Mouse (Mus musculus) limb, embryonic 15.5 days (tissue): ENCODE results near the gene Ubap1l. TPM values are rescaled to one million over a fixed set of nuclear protein-coding genes. Genes with fewer than 3 reads are reported as not detected.
"Not testable (repeated sequence)": the region's sequence is repeated elsewhere in the genome, so short reads cannot be mapped to it uniquely, and the experiment has no call there.

Experiments
- ATAC-seq: fragments of 200-750 bp; cut with Nextera tagmentation; 2 replicates; pipeline ENCODE4 v1.8.0; 2017; ENCODE audit warnings: low read depth, moderate TSS enrichment; ENCODE audit not compliant: insufficient number of reproducible peaks, low FRiP score, low TSS enrichment
- H3K27ac ChIP-seq: fragments of 300-500 bp; sonication (generic); 2 replicates; pipeline ENCODE4 v1.5.1; 2015; ENCODE audit warnings: moderate library complexity, mild to moderate bottlenecking, inconsistent platforms
- H3K27me3 ChIP-seq: fragments of 300-500 bp; sonication (generic); 2 replicates; pipeline ENCODE4 v1.6.1; 2015; ENCODE audit warnings: inconsistent platforms
- H3K36me3 ChIP-seq: fragments of 300-500 bp; sonication (generic); 2 replicates; pipeline ENCODE4 v1.6.1; 2015; ENCODE audit warnings: inconsistent platforms
- H3K4me1 ChIP-seq: fragments of 300-500 bp; sonication (generic); 2 replicates; pipeline ENCODE4 v1.6.1; 2015; ENCODE audit warnings: inconsistent platforms
- H3K4me2 ChIP-seq: fragments of 300-500 bp; sonication (generic); 2 replicates; pipeline ENCODE4 v1.6.1; 2015; ENCODE audit warnings: mild to moderate bottlenecking, inconsistent platforms
- H3K4me3 ChIP-seq: fragments of 300-500 bp; sonication (generic); 2 replicates; pipeline ENCODE4 v1.5.1; 2015; ENCODE audit warnings: mild to moderate bottlenecking, inconsistent platforms
- H3K9ac ChIP-seq: fragments of 300-500 bp; sonication (generic); 2 replicates; pipeline ENCODE4 v1.6.1; 2015; ENCODE audit warnings: inconsistent platforms
- H3K9me3 ChIP-seq: fragments of 300-500 bp; sonication (generic); 2 replicates; pipeline ENCODE4 v1.6.1; 2016; ENCODE audit warnings: inconsistent platforms
- WGBS: fragments of 180-500 bp; shearing (Covaris S2); methylation state at CpG from one replicate; pipeline ENCODE4 v1.1.7; 2015; 5-methylcytosine and 5-hydroxymethylcytosine counted together
- polyA plus RNA-seq: library from polyadenylated mRNA; unstranded; fragments of >200 nt; fragmentation: Nextera tagmentation; extraction: Ambion mirVana; gene quantifications from 2 replicates; pipeline ENCODE4 v1.2.1, GENCODE M21; 2015

Ubap1l gene
- polyA plus RNA-seq = 0.14 and 0.16 TPM in 2 replicates

DNA sequence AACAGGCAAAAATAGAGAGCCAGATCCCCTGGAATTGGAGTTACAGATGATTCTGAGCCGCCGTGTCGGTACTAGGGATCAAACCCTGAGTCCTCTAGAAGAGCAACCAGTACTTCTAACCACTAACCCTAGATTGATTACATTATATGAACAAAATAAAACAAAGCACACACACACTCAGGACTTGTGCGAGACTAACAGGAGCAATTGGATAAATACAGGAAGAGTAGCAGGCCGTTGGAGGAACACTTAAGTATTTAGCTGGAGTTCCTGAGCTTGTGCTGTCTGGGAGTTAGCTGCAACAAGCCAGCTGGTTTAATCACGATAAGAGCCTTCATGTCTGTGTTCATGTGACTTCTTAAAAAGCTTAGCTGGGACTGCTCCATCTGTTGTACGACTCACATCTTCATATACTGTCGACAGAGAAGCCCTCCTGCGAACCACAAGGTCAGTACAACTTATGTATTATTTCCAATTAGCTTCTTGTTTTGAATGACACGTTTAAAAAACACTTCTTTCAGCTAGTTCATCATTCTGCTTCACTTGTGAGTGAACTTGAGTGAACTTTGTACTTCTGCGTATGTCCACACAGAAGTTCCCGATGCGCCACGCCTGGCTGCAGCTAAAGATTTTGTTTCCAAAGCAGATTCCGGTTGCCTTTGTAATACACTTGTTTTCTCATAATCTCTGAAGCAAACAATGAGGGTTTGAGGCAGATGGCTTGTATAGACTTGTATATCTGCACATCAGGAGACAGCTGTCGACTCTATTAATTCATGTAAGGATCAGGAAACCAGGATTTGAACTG lies at the start of gene Ubap1l:
TSS of gene Ubap1l (plus strand) at position 401 of the 808 bp plus-strand sequence.
- no peak within 1 kb of the TSS for H3K27ac ChIP-seq
- H3K4me2 ChIP-seq = no peak within 1 kb of the TSS

DNA sequence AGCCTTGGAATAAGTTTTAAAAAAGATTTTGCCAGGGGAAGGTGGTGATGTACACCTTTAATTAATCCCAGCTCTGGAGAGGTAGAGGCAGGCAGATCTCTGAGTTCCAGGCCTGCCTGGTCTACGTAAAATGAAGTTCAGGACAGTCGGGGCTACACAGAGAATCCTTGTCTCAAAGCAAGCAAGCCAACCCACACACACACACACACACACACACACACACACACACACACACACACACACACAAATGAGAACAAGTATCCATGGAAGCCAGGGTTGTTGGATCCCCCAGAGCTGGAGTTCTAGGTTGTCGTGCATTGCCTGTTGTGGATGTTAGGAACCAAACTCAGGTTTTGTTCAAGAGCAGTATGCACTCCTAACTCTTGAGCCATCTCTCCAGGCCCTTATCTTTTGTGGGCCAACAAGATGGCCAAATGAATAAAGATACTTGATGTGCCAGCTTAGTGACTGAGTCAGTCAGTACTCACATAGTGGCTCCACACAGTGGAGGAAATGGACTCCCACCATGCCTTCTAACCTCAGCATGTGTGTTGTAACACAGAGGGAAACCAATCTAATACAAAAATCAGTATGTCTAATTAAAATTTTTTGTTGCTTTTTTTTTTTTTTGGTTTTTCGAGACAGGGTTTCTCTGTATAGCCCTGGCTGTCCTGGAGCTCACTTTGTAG lies 48.0 kb upstream of the Ubap1l start:
- no peaks in the 10 kb centered on the region for H3K4me1 ChIP-seq

More for the DNA sequence above, at the start of gene Ubap1l:
- H3K4me1 ChIP-seq = no peaks in the 10 kb centered on the region
- no peak within 1 kb of the TSS for H3K9ac ChIP-seq
- 89% methylated on average over 16 of the region's 16 CpGs for WGBS
- H3K36me3 ChIP-seq = peaks cover 70% of the 10 kb centered on the region
- no peak for ATAC-seq
- H3K9me3 ChIP-seq = no peaks in the 10 kb centered on the region
- no peaks in the 10 kb centered on the region for H3K27me3 ChIP-seq
- no peak within 1 kb of the TSS for H3K4me3 ChIP-seq

GRCm38 (mm10) chr9:65313846-65314245 lies 47.0 kb upstream of the Ubap1l start:
- Histone ChIP-seq H3K27ac (no peak overlapping the region), H3K27me3 (no peaks in the 10 kb centered on the region), H3K4me2 (no peak overlapping the region), H3K4me1 (no peaks in the 10 kb centered on the region), H3K9me3 (no peaks in the 10 kb centered on the region), H3K9ac (no peak overlapping the region), H3K4me3 (no peak overlapping the region), H3K36me3 (peaks cover 67% of the 10 kb centered on the region)
- WGBS = 92% methylated on average over 1 of the region's 1 CpGs
- no peak for ATAC-seq

More for the DNA sequence above, 48.0 kb upstream of the Ubap1l start:
- Histone ChIP-seq H3K36me3 (peaks cover 68% of the 10 kb centered on the region), H3K9me3 (no peaks in the 10 kb centered on the region), H3K4me2 (no peak overlapping the region), H3K27me3 (no peaks in the 10 kb centered on the region), H3K9ac (no peak overlapping the region), H3K4me3 (no peak overlapping the region), H3K27ac (no peak overlapping the region)
- 95% methylated on average over 4 of the region's 4 CpGs for WGBS
- peak; percentile 58; the same call in 1 of the 2 replicates for ATAC-seq

GRCm38 (mm10) chr9:65322255-65322900 lies 38.5 kb upstream of the Ubap1l start:
- H3K4me2 ChIP-seq = no peak overlapping the region
- H3K4me1 ChIP-seq = no peaks in the 10 kb centered on the region
- no peak overlapping the region for H3K9ac ChIP-seq
- H3K27ac ChIP-seq = no peak overlapping the region
- no peaks in the 10 kb centered on the region for H3K27me3 ChIP-seq
- no peak overlapping the region for H3K4me3 ChIP-seq
- H3K36me3 ChIP-seq = peaks cover 72% of the 10 kb centered on the region
- no peak for ATAC-seq
- no peaks in the 10 kb centered on the region for H3K9me3 ChIP-seq
- WGBS = 81% methylated on average over 11 of the region's 11 CpGs

DNA sequence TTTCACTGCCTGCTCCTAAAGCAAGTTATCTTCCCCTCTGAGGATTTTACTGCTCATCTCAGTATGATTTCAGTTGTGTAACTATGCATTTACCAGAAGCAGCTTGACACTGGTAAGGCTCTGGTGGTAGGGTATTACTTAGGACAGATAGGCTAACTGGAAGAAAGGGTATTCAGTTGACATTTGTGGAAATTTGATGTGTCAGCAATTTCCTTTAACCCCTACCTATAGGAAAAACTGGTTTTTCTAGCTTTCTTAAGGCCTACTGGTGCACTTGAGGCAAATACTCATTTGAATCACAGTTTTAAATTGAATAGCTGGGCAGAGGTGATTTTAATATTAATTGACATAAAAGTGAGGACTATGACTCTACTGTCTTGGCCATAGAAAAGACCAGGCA lies 34.9 kb upstream of the Ubap1l start:
- H3K4me3 ChIP-seq = no peak overlapping the region
- no peak for ATAC-seq
- H3K9me3 ChIP-seq = no peaks in the 10 kb centered on the region
- no peak overlapping the region for H3K9ac ChIP-seq
- H3K4me2 ChIP-seq = no peak overlapping the region
- H3K36me3 ChIP-seq = peaks cover 74% of the 10 kb centered on the region
- no peaks in the 10 kb centered on the region for H3K4me1 ChIP-seq
- H3K27me3 ChIP-seq = no peaks in the 10 kb centered on the region
- H3K27ac ChIP-seq = no peak overlapping the region

DNA sequence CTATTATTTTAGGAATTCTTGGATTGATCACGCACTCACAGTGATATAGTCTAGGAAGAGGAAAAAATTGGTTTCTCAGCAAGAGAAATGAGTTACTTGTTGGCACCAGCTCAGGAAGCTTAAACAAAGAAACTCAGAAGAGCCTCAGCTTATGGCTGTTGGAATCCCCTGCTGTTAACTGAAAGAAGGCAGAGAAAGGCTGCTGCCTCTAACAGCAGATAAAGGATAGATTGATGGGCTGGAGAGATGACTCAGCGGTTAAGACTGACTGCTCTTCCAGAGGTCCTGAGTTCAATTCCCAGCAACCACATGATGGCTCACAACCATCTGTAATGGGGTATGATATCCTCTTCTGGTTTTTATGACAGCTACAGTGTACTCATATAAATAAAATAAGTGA lies 33.5 kb upstream of the Ubap1l start:
- WGBS = 94% methylated on average over 2 of the region's 2 CpGs
- ATAC-seq = no peak
- peaks cover 68% of the 10 kb centered on the region for H3K36me3 ChIP-seq

GRCm38 (mm10) chr9:65333958-65334357 lies 26.9 kb upstream of the Ubap1l start:
- Histone ChIP-seq H3K27me3 (no peaks in the 10 kb centered on the region), H3K4me3 (no peak overlapping the region), H3K27ac (no peak overlapping the region), H3K9me3 (no peaks in the 10 kb centered on the region), H3K36me3 (peaks cover 13% of the 10 kb centered on the region), H3K9ac (no peak overlapping the region), H3K4me1 (no peaks in the 10 kb centered on the region), H3K4me2 (no peak overlapping the region)
- no peak for ATAC-seq
- 84% methylated on average over 5 of the region's 5 CpGs for WGBS

More for the DNA sequence above, 33.5 kb upstream of the Ubap1l start:
- Histone ChIP-seq H3K27me3 (no peaks in the 10 kb centered on the region), H3K9me3 (no peaks in the 10 kb centered on the region), H3K4me2 (no peak overlapping the region), H3K4me1 (no peaks in the 10 kb centered on the region), H3K9ac (no peak overlapping the region), H3K27ac (no peak overlapping the region), H3K4me3 (no peak overlapping the region)

DNA sequence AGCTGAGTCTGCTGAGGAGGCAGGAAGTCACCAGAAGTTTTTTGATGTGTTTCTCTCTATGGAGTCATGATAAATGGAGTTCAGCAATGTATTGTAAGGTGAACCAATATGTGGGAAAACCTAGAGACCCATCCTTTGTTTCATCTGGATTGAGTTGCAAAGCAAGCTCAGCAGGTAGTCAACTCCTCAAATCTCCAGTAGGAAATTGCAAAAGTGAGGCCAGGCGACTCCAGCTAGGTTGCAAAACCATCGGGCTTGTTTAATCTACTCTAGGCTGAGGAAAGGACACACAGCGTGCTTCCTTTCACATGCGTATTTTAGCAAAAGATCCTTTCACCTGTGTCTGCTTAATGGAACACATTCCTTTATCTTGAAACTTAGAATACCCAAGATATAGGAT lies 21.7 kb upstream of the Ubap1l start:
- 84% methylated on average over 4 of the region's 4 CpGs for WGBS
- no peak for ATAC-seq
- Histone ChIP-seq H3K4me3 (no peak overlapping the region), H3K27me3 (no peaks in the 10 kb centered on the region), H3K9me3 (no peaks in the 10 kb centered on the region; the same call in 1 of the 2 replicates), H3K9ac (no peak overlapping the region), H3K4me2 (no peak overlapping the region), H3K27ac (no peak overlapping the region), H3K4me1 (no peaks in the 10 kb centered on the region), H3K36me3 (no peaks in the 10 kb centered on the region)

DNA sequence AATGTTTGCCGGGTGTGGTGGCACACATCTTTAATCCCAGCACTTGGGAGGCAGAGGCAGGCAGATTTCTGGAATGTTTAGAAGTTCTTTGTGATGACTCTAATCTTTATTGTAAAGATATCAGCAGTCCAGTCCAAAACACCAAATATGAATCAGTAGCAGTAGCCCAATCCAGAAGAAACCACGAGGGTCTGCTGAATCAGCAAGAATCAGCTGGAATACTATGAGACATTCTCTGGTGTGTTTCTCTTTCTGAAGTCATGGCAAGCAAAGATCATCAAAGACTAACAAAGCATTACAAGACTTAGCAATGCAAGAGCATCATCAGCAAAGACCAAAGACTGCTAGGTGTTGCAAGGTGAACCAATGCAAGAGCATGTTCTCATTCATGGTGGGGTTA lies 20.4 kb upstream of the Ubap1l start:
- no peaks in the 10 kb centered on the region for H3K4me1 ChIP-seq

DNA sequence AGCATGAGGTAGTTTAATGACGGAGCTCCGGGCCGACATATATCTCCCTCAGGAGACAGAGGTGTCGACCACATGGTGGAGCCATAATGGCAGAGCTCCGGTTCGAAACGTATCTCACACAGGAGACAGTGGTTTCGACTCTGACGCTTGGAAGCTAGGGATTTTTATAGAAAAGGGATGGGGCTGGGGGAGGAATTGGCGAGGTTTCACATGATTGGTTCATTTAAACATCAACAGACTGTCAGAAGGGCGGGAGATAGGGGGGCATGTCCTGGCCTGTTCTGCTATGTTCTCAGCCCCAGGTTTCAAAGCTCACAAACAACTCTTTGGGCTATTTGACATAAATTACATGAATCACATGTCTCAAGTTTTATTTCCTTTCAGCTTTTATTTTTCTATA lies 15.4 kb upstream of the Ubap1l start:
- H3K9me3 ChIP-seq, H3K27me3 ChIP-seq, ATAC-seq, H3K36me3 ChIP-seq: not testable (repeated sequence)
- peak overlapping the region; percentile 98; the same call in 1 of the 2 replicates for H3K9ac ChIP-seq
- H3K4me1 ChIP-seq = peaks cover 10% of the 10 kb centered on the region
- WGBS = 55% methylated on average over 11 of the region's 11 CpGs
- peak overlapping the region; percentile 96 for H3K27ac ChIP-seq
- peak overlapping the region; percentile 55 for H3K4me2 ChIP-seq
- H3K4me3 ChIP-seq = peak overlapping the region; percentile 99

More for the DNA sequence above, 20.4 kb upstream of the Ubap1l start:
- Histone ChIP-seq H3K4me3 (no peak overlapping the region), H3K27me3 (no peaks in the 10 kb centered on the region), H3K27ac (no peak overlapping the region), H3K9ac (no peak overlapping the region), H3K9me3 (peaks cover 3% of the 10 kb centered on the region; the same call in 1 of the 2 replicates), H3K4me2 (no peak overlapping the region), H3K36me3 (no peaks in the 10 kb centered on the region)
- ATAC-seq = no peak
- WGBS = 76% methylated on average over 2 of the region's 2 CpGs

GRCm38 (mm10) chr9:65345854-65346475 lies 14.9 kb upstream of the Ubap1l start, which contains the start of gene Pdcd7:
Gene Pdcd7 (plus strand): TSS chr9:65346104.
- Histone ChIP-seq H3K4me1 (peaks cover 10% of the 10 kb centered on the region), H3K27ac (peak within 1 kb of the TSS; percentile 96), H3K9ac (peak within 1 kb of the TSS; percentile 98), H3K36me3 (no peaks in the 10 kb centered on the region), H3K9me3 (0 out of 2 replicates have a peak, but pooled peaks cover 3% of the 10 kb centered on the region), H3K4me2 (peak within 1 kb of the TSS; percentile 55), H3K4me3 (peak within 1 kb of the TSS; percentile 99), H3K27me3 (no peaks in the 10 kb centered on the region)
- peak; percentile 94 for ATAC-seq
- WGBS = under 1% methylated on average over 58 of the region's 59 CpGs
